Mouse (Mus musculus) left cerebral cortex, adult 2 months (tissue): ENCODE measurements around the gene Tnfrsf19. TPM values are rescaled to one million over a fixed set of nuclear protein-coding genes. Genes with fewer than 3 reads are reported as not detected.

Experiments
- DNase-seq, 2 experiments: peaks; one replicate each; pipeline ENCODE4 v3.0.0; 2021 to 2022; ENCODE audit warnings: low spot score in 2 of 2, mixed read lengths in 1 of 2; ENCODE audit errors: extremely low spot score in 1 of 2
- H3K27ac ChIP-seq: fragments of 200-600 bp; 2 replicates; pipeline ENCODE4 v1.8.1; 2022
- H3K4me3 ChIP-seq: fragments of 200-600 bp; 2 replicates; pipeline ENCODE4 v1.8.1; 2022
- CTCF ChIP-seq: fragments of 200-600 bp; IDR thresholded peaks from 2 replicates; pipeline ENCODE4 v1.8.1; 2022; ENCODE audit warnings: antibody characterized with exemption, mild to moderate bottlenecking, moderate library complexity
- intact Hi-C: fragments of 180-260 bp; cut with DNase I; formaldehyde crosslinking; loops from one replicate; pipeline ENCODE4 v1.15.1; 2025
- total RNA-seq, 2 experiments: library from RNA; stranded (reverse); gene quantifications; 2 replicates each; pipeline ENCODE4 v1.2.3; 2021

The Tnfrsf19 gene
- total RNA-seq, 2 experiments from 2014 or later = 49.5 to 51.9 TPM

DNA sequence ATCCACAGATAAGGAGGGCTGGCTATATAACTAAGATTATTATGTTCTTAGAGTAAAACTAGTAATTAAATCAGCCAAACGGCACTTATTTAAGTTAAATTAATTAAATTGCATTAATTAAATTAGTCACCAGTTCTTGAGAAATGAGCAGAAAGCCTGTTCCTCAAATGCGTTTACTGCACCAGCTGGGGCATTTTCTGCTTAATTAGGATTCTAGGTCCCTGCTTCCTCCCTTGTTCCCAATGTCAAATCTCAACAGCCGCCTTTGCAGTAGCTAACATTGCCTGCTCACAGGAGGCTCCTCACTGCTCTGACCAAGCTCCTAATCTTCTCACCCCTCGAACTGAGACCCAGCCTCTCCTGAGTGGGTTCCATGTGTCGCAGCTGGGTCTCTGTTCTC is 59.4 kb downstream of the Tnfrsf19 start:
- 0 out of 2 replicates have a peak overlapping the region, but pooled peaks have one; percentile 17 for H3K27ac ChIP-seq

DNA sequence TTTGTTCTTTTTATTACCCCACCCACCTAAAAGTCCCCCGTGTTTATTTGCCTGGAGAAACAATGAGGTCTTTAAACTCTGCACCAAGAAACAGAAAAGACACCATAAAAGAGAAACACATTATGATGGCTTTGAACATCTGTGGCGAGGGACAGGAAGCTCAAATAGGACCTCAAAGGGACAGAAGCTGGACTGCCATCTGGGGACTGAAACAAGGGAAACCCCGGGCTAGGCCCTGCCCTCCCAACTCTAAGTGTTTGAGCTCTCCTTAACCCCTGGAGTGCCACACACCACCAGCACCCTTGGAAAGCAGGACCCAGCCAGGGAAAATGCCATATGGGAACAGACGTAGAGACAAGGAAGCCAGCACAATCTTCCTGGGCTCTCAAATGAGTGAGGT is 61.2 kb downstream of the Tnfrsf19 start:
- DNase-seq = no peak
- H3K4me3 ChIP-seq = no peak overlapping the region
- TF ChIP-seq CTCF = no peak
- peak overlapping the region; percentile 66 for H3K27ac ChIP-seq
- intact Hi-C loops = no loop called here

More for the DNA sequence above, 59.4 kb downstream of the Tnfrsf19 start:
- no peak for TF ChIP-seq CTCF
- no peak overlapping the region for H3K4me3 ChIP-seq
- DNase-seq = no peak
- intact Hi-C loops = no loop called here

DNA sequence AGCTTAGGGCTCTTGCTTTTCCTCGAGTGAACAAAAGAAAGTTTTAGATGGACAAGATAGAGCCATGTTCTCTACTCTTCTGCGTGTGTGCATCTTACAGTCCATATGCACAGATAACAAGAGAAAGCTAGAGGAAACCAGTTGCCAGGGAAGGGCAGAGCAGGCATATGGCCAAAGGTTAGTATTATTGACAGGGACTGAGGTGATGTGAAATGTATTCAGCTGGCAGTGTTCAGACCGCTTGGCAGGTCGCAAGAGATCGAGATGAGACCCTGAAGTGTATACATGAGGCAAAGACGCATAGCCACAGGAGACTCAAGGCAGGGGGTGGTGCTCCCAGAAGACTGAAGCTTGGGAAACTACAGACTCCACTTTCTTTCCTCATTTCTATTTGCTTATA is 62.0 kb downstream of the Tnfrsf19 start:
- no peak for DNase-seq
- Histone ChIP-seq H3K27ac (peak overlapping the region; percentile 66), H3K4me3 (no peak overlapping the region)
- TF ChIP-seq CTCF = no peak
- intact Hi-C loops = no loop called here

- intact Hi-C loops = no loop called here
- no peak for TF ChIP-seq CTCF
- DNase-seq = no peak
- Histone ChIP-seq H3K27ac (no peak overlapping the region), H3K4me3 (no peak overlapping the region)
Observed at GRCm38 (mm10) chr14:60982126-60982525, 64.2 kb downstream of the Tnfrsf19 start.

- no peak for DNase-seq
- TF ChIP-seq CTCF = no peak
- H3K4me3 ChIP-seq = no peak overlapping the region
- H3K27ac ChIP-seq = no peak overlapping the region
- intact Hi-C loops = no loop called here
Observed at GRCm38 (mm10) chr14:60980244-60980887, 65.9 kb downstream of the Tnfrsf19 start.

GRCm38 (mm10) chr14:60978129-60978528 is 68.2 kb downstream of the Tnfrsf19 start:
- Histone ChIP-seq H3K4me3 (no peak overlapping the region), H3K27ac (no peak overlapping the region)
- TF ChIP-seq CTCF = no peak
- DNase-seq = no peak
- intact Hi-C loops = loop anchor here (5.0 kb wide), 1 partner anchor 104 kb away; no protein-coding TSS in a partner anchor

- H3K27ac ChIP-seq = no peak overlapping the region
- TF ChIP-seq CTCF = no peak
- H3K4me3 ChIP-seq = no peak overlapping the region
- intact Hi-C loops = loop anchor here (5.0 kb wide), 1 partner anchor 106 kb away; no protein-coding TSS in a partner anchor
- no peak for DNase-seq
Observed at GRCm38 (mm10) chr14:60976231-60976630, 70.1 kb downstream of the Tnfrsf19 start.

- intact Hi-C loops = loop anchor here (5.0 kb wide), 1 partner anchor 107 kb away; no protein-coding TSS in a partner anchor
- Histone ChIP-seq H3K4me3 (no peak overlapping the region), H3K27ac (no peak overlapping the region)
- TF ChIP-seq CTCF = no peak
- no peak for DNase-seq
Observed at GRCm38 (mm10) chr14:60975736-60976135, 70.6 kb downstream of the Tnfrsf19 start.

DNA sequence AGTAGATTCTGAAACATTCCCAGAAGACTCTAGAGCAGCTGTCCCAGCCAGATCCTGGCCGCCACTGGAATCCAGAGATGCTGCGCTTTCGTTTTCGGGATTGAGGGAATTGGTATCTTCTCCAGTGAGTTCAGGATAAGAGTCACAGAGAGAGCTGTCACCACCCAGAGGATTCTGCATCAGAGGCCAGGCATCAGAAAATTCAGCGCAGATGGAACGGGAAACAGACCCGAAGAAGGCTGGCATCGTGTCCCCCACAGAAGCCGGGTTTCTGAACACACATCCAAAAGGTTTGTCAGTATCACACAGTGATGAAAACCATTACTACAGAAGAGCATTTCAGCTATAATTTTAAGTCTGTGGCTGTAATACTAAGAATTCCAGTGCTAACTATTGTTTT is 75.3 kb downstream of the Tnfrsf19 start:
- DNase-seq = no peak
- H3K27ac ChIP-seq = no peak overlapping the region
- intact Hi-C loops = no loop called here
- H3K4me3 ChIP-seq = no peak overlapping the region
- no peak for TF ChIP-seq CTCF

GRCm38 (mm10) chr14:60966061-60966460 is 80.2 kb downstream of the Tnfrsf19 start:
- H3K4me3 ChIP-seq = no peak overlapping the region
- no peak for TF ChIP-seq CTCF
- DNase-seq = no peak
- intact Hi-C loops = loop anchor here (5.0 kb wide), 1 partner anchor 164 kb away; no protein-coding TSS in a partner anchor
- H3K27ac ChIP-seq = peak overlapping the region; percentile 32; the same call in 1 of the 2 replicates

DNA sequence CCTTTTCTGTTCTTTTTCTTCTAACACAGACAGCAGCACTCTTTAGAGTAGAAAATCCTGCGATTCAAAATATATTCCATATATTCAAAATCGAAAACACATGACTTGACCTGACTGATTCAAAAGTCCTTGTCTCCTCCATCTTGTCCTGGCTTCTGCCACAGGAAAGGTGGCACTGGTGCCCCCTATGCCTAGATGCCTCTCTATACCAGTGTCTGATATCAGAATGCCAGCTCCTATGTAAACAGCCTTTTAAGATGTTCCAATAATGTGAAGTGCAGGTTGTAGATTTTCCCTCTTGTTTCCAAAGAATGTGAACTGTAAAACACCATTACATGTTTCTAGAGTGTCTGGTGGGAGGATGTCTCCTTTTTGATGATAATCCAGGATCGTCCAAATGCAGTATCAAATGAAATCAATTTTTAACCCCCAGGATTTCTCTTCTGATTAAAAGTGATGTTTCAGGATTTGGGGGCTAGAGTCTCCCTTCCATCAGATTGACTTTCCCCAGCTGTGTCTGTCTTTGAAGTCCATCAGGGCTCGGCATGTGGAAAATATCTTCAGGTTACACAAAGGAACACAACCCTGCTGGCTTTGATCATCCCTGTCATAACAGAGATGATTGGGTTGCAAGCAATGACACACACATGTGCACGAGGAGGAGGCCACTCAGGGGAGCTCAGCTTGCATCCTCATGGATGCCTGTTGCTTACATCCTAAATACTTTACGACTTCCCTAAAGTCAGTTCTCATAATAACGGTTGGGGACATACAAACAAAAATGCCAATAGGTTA is 82.1 kb downstream of the Tnfrsf19 start:
- Histone ChIP-seq H3K4me3 (no peak overlapping the region), H3K27ac (no peak overlapping the region)
- intact Hi-C loops = no loop called here
- DNase-seq = no peak
- no peak for TF ChIP-seq CTCF

DNA sequence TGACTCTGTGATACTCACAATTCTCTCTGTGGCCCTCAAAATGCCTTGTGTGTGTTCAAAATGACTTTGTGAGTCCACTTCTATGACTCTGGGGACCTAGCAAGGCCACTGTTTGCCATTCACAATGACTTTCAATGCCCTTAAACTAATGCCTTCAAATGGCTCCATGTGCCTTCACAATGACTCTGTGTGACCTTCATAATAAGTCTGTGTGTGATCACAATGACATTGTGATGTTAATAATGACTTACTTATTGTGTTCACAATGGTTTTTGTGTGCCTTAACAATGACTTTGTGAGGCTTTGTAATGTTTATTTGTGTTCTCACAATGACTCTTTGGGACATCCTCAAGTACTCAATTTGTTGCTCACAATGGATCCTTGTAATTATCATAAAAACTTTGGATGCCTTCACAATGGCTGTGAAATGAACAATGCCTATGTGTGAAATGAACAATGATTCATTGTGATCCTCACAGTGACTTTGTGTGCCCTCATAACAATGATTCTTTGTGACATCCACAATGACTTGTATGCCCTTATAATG is 88.6 kb downstream of the Tnfrsf19 start:
- H3K4me3 ChIP-seq = no peak overlapping the region

More for the DNA sequence above, 88.6 kb downstream of the Tnfrsf19 start:
- intact Hi-C loops = no loop called here
- TF ChIP-seq CTCF = no peak
- DNase-seq = no peak
- H3K27ac ChIP-seq = no peak overlapping the region
